Mouse (Mus musculus) layer of hippocampus, postnatal 10 days (tissue): ENCODE measurements around the gene Aldh2. TPM values are rescaled to one million over a fixed set of nuclear protein-coding genes. Genes with fewer than 3 reads are reported as not detected.
"Not testable (repeated sequence)": the region's sequence is repeated elsewhere in the genome, so short reads cannot be mapped to it uniquely, and the experiment has no call there.

Source experiments
- DNase-seq, 2 experiments: peaks; one replicate each; pipeline ENCODE4 v3.0.0; 2021; ENCODE audit warnings: low spot score in 2 of 2
- total RNA-seq, 2 experiments: library from RNA; stranded (reverse); gene quantifications; 2 replicates each; pipeline ENCODE4 v1.2.3; 2021

The Aldh2 gene
- total RNA-seq, 2 experiments from 2014 or later: 90.7 to 93.9 TPM

DNA sequence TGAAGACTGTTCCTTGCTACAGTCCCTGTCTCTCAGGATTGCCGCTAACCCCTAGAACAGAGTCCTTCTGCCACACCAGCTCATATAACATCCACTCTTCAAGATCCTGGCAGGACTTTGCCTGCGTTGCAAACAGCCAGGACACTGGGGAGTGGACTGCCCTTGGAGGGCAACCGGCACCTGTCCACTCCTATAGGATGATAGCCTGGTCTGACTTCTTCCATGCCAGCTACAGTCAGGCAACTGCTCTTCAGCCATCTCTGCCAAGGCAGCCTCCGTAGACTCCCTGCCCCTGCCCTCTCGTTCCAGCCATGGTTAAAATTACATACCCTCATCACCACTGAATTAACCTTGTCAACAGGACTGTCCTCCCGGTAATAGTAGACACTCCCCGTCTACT, 44.4 kb downstream of the Aldh2 start:
- DNase-seq: no peak

DNA sequence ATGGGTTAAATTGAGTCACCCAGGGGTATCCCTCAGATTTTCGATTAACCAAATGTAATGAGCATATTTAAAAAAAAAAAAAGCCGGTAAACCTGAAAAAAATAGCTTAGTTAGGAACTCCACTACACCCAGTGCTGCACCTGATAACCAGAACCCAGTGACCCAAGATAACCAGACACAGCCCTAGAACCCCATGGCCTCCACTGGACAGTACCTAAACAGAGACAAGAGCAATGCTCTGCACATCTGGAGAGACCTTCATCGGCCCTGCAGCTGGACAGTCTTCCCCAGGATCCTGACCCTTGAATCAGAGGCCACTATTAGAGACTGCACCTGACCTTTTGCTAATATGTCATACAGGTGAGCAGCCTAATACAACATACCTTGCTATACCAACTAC, 46.5 kb downstream of the Aldh2 start:
- no peak for DNase-seq

DNA sequence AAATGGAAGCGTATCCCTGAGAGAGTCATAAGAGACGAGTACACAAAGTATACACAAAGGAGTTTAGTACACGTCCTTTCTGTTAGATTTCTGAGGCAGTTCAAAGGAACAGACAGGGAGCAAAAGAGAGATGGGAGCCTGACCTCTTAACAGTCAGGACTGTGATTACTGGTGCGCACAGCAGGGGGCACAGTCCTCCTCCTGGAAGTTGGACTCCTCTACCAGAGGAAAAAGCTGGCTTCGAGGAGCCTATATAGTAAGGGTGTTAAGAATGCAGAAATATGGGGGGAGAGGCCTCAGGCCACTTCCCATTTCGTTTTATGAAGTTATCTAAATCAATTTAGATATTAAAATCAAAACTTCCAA, 47.1 kb downstream of the Aldh2 start:
- peak; percentile 48 to 58 for DNase-seq

DNA sequence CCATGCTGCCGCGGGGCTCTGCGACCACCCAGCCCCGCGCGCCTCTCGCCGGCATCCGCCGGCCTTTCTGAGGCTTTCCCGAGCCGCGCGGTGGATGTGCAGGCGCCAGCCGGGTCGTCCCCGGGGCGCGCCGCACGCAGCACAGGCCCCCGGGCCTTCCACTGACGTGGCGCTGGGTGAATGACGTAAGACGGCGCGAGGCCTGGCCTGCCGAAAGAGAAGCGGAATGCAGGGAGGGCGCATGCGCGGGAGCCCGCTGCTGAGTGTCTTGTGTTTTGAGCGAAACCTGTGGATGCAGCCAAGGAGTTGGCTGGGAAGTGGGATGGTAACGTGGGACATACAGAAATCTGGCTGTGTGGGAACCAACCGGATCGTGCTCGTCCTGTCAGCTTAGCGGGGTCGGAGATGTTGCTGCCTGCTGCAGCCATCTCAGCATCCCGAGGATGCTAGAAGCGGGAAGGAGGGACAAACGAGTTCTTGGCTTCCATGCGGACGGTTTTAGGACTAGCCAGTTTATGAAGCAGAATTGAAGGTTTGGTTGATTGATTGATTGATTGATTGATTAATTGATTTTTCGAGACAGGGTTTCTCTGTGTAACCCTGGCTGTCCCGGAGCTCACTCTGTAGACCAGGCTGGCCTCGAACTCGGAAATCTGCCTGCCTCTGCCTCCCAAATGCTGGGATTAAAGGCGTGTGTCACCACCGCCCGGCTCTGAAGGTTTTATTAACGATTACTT, 47.7 kb downstream of the Aldh2 start, which contains the start of gene Mapkapk5:
Gene Mapkapk5, minus strand, starts transcription at position 113 of the 737 bp plus-strand sequence.
- DNase-seq: peak; percentile 98 to 99

DNA sequence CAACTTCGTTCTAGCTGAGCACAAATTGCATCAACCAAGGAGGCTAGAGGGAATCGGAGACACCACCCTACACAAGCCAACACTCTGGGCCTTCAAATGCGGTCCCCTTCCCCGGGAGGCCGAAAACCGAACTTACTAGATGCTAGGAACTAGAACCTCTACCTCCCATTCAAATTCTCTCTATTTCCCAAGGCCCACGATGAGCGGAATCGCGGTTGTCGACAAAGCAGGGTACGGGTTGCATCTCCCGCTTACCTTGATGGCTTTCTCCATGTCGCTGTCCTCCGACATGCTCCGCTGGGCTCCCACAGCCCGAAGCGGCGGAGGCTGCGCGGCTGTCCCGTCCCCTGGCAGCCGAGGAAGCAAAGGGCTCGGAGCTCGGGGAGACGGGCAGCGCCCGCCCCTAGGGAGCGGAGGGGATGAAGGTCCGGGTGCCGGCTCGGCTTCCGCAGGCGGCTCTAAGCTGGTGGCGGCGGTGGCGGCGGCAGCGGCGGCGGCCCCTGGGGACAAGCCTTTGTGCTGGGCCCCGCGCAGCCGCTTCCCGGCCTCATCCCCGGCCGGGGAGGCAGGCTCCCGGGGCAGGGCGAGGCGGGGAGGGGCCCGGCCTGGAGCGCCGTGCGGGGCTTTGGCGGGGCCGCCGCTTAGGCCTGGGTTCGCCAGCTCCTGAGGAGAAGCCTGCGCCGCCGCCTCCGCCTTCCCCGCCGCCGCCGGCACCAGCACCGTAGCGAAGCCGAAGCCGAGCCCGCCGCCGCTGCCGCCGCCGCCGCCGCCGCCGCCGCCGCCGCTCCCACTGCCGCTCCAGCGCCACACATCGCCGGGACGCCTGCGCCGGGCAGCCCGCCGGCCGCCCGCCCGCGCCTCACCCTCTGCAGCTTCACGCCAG, 48.5 kb downstream of the Aldh2 start, which contains the start of the genes Adam1a and Gm42878:
Gene Adam1a, minus strand, starts transcription at position 573 of the 883 bp plus-strand sequence.
Gene Gm42878, minus strand, starts transcription at position 573 of the 883 bp plus-strand sequence.
- no peak for DNase-seq

DNA sequence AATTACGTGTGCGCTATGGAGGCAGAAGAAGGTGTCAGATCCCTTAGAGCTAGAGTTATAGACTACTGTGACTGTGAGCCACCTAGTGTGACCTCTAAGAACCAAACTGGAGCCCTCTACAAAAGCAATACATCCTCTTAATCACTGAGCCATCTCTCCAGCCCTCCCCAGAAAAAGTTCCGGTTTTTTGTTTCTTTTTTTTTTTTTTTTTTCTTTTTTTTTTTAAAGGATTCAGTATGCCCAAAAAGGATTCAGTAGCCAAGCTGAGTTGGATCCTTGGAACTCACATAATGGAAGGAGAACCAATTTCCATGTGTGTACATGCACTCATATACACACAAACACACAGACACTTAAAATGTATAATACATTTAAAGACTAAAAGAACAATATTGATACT, 50.3 kb downstream of the Aldh2 start:
- no peak for DNase-seq

DNA sequence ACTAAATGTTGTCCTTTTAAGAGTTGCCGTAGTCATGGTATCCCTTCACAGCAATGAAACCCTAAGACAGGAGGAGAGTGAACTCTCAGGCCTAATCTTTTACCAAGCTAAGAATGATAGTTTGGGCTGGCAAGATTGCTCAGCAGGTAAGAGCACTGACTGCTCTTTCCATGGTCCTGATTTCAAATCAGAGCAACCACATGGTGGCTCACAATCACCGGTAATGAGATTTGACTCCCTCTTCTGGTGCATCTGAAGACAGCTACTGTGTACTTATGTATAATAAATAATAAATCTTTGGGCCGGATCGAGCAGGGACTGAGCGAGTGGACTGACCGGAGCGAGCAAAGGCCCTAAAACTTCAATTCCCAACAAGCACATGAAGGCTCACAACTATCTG, 52.4 kb downstream of the Aldh2 start:
- DNase-seq: no peak

DNA sequence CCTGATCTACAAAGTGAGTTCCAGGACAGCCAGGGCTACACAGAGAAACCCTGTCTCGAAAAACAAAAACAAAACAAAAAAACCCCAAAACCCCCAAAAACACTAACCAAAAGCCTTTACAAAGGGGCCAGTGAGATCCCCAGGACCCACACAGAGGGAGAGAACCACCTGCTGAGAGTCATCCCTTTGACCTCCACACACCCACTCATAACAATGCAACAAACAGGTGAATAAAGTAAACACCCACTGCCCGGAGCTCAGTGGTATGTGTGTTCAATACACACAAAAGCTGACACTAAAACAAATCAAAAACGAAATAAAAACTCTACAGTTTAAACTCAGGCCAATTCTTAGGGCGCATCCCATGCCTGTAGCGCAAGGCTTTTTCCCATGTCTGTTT, 53.6 kb downstream of the Aldh2 start:
- no peak for DNase-seq

DNA sequence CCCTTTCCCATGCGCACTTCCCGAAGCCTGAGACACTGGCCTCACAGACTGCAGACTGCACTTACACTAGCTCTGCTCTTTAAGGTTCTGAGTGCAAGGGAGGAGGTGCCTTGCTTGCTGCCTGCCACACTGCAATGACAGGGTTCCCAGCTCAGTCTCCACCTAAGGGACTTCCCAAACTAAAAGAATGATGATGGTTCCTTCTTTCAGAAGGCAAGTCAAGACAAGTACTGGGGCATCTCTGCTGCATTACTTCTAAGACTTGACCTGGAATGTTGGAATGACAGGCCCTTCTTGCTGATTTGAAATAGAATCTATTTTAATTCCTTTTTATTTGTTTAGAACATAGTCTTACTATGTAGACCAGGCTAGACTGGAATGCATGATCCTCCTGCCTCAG, 56.0 kb downstream of the Aldh2 start:
- no peak for DNase-seq

DNA sequence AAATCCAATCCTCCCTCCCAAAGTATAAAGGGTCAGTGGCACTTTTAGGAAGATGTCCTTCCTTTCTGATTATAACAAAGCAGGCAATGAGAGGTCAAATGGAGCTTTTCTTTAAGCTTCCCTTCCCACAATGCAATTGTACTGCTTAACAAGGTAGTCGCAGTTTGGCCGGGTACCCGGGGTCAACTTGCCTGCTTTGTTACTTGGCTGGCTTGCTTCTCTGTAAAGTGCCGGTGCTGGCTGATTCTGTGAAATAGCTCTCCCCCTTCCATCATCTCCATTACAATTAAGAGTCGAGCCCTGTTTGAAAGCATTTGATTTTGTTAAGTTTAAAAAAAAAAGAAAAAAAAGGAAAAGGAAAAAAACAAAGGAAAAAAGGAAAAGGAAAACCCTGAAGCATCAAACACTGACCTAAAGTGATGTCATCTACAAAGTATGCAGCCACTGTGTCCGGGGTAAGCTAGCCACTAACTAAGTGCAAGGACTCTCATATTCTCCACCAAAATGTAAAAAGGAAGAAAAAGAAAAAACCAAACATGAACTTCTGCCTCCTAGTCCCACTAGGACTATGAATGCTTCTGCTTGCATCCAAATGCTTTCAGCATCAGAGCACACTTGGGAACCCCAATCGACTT, 56.6 kb downstream of the Aldh2 start:
- no peak for DNase-seq

DNA sequence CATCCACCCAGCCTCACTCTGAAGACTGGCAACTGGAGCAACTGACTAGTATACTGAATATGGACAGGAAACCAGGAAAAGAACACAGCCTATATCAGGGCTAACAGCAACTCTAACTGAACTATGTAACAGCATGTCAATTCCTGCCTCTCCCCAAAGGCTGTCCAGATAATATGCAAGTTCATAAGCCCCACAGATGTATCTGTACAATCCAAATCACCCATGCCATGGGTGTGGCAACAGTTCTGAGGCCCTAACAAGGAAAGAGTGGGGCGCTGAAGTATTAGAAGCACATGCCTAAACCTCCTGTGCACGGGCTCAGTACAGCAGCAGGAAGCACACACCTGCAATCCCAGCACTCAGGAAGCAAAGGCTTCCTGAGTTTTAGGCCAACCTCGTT, 58.5 kb downstream of the Aldh2 start:
- DNase-seq: no peak

DNA sequence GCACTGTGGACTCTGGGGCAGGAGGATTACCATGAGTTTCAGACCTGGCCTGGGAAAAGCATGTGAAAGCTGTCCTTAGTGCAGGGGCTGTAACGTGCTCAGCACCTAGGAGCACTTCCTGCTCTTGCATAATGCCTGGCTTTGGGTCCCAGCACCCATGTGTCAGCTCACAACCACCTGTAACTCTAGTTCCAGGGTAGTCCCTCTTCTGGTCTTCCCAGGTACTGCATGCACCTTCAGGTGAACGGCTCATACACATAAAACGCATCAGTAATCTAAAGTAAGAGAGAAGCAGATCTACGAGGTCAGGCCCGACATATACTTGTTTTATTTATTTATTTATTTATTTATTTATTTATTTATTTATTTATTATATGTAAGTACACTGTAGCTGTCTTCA, 59.1 kb downstream of the Aldh2 start:
- DNase-seq: no peak

DNA sequence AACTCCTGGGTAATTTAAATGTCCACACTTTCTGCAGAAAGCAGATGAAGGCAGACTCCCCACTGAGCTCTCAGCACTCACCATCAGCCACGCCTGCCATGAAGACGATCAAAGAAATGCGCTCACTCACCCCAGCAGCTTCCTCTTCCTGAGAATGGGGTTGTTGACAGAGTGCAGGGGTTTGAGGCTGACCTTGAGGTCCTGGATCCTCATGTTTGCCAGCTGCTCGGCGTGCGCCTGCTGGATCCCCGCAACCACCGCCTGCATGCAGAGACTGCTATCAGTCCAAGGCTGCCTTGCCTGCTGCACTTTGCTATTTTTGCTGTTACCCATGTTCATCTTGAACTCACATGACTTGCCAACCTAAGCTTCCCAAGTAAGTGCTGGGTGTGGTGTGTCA, 66.7 kb downstream of the Aldh2 start:
- no peak for DNase-seq

DNA sequence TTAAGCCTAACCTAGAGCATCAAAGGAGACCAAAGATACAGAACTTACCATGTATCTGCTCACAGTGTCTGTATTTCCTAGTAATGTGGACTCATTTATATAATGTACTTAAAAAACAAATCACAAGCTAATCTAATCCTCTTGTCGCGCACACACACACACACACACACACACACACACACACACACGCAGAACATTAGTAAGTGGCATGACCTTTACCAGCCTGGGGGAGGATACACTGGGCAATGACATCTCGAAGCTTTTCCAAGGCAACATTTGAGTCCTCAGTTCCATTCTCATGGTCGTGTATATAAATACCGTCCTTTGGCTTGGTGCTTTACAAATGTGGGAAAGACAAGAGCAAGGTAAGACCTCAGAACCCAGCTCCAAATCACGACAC, 67.1 kb downstream of the Aldh2 start:
- no peak for DNase-seq

DNA sequence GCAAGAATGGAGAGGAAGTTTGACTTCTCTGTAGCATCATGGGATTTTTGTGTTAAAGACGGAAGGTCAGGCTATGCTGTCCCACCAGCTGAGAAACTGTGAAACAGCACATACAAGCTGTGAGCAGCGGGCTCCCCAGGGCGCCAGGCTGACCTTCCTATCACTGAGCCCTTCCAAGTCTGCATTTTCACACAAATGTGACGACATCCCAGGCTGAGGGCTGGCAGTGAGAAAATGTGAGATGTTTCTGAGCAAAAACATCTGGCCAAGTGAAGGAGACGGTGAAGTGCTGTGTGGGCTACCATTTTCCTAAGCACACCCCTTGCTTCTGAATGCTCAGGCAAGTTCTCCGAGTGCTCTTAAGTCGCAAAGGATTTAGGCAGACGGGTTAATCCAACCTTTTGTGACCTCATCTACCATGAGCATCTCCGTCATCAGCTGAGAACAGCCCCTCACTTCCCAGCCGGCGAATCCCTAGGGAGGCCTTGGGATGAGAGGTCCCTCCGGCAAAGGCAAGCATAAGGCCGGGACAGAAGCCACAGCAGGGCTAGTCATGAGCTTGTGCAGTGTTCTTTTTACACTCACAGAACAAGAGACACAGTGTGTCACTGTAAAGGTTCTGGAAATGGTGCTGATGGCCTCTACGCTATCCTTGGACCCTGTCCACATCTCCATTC, 67.7 kb downstream of the Aldh2 start:
- DNase-seq: no peak

DNA sequence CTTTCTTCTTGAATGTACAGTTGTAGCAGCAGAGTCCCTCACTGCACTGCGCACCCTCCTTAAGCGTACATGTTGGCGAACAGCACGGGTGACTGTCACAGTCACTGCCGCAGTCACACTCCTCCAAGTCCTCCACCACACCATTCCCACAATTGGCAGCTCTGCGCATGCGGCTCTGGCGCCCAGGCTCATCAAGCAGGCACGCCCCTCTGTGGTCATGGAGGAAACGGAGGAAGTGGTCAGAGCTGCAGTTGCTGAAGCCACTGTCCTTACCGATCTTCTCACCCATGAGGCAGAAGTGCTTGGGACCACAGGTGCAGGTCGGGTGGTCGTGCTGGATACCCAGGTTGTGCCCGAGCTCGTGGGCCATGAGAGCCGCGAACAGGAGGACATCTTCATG, 73.9 kb downstream of the Aldh2 start:
- DNase-seq: not testable (repeated sequence)

DNA sequence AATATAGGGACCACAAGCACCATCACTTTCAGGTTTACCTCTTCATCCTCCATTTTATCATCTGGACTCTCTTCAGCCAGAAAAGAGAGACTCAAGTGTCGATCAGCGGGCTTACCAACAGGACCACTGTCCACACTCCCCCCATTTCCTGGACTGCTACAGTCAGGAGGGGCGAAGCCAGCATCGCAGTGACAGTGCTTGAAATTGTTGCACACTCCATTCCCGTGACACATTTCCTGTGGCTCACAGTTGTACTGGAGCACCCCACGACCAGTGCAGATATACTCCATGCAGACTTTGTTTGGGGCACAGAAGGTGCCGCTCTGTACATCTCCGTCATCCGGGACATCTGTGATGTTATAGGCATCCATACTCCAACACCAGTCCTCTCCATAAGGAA, 74.6 kb downstream of the Aldh2 start:
- DNase-seq: no peak
